Mouse (Mus musculus): ENCODE data around the gene Slc45a2. TPM values are rescaled to one million over a fixed set of nuclear protein-coding genes. Genes with fewer than 3 reads are reported as not detected.

Slc45a2 gene
- total RNA-seq, 2 experiments from 2014 or later, result not detected

DNA sequence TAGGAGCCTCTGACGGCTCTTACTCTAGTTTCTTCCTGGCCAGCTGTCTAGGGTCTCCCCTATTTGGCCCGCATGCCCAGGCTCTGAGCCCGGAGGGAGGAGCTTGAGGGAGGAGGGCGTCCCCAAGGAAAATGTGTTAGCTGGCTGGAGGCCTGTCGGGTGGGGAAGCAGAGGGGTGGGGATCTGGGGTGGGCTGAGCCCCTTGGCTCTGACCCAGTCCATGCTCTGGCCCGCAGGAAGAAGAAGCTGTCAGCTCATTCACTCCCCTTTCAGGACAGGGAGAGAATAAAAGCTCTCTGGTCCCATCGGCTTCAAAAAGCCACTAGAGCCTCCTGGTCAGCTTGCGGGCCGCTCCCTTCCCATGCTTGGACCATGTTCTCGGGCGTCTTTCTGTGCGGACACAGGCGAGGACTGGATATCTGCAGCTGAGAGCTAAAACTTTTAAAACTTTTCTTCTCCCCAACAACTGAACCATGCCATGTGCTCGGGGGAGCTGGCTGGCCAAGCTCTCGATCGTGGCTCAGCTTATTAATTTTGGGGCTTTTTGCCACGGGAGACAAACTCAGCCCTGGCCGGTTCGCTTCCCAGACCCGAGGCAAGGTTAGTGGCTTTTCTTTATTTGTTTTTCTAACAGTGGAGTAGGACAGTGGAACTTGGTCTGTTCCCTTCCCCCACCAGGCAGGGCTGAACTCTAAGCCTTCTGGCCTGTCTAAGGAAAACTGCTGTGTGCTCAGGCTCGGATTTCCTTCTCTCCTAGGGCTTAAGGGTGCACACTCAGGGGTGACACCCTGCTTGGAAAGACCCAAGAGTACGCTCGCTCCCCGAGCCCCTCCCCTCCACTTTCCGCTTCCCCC lies 64.3 kb downstream of the Slc45a2 start, which contains the start of gene Adamts12:
Gene Adamts12 (plus strand): TSS at position 233 of the 854 bp plus-strand sequence.
- no peak for DNase-seq (ENCODE audit: extremely low spot score in 1 of 2, low spot score in 1 of 2)

DNA sequence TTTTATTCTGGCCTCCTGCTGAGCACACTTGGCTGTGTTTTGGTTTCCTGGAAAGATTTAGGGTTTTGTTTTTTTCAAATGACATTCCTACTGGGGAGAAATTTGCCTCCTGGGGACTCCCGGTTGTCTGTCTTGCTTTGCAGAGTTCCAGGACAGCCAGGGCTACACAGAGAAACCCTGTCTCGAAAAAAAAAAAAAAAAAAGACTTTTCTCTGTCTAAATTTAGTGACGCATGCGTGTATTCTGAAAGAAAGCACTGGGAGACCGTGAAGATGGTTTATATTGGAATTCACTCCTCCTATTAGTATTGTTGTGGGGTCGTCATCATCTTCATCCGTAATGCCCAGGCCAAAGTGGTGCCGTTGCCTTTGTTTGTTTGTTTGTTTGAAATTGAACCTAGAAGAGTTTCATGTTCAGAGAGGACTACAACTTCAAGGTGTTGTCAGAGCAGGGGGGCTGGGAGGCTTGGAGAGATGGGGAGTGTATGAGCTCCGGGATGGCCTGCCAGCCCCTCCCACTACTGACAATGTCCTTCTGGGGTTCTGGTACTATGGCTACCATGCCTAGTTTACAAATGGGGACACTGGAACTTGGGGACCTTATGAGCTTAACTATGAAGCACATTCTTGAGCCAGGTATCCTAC lies 65.1 kb downstream of the Slc45a2 start:
- DNase-seq (ENCODE audit: extremely low spot score in 1 of 2, low spot score in 1 of 2), result no peak

DNA sequence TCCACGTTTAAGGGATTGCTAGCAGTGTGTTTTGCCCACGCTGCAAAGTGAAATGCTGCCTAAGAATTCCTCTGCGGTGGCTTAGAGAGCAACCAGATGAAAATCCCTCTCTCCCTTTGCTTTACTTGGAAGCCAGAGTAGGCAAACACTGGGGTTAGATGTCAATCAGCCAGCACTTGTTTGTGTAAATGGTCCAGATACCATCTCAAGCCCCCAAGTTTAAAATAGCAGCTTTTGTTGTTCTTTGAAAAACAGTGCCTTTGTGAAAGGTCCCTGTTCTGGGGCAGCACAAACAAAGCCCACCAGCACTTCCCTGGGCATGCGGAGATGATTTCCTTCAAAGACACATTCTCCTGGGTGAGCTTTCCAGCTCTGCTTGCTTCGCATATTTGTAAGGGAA lies 65.8 kb downstream of the Slc45a2 start:
- DNase-seq (ENCODE audit: extremely low spot score in 1 of 2, low spot score in 1 of 2), result no peak

DNA sequence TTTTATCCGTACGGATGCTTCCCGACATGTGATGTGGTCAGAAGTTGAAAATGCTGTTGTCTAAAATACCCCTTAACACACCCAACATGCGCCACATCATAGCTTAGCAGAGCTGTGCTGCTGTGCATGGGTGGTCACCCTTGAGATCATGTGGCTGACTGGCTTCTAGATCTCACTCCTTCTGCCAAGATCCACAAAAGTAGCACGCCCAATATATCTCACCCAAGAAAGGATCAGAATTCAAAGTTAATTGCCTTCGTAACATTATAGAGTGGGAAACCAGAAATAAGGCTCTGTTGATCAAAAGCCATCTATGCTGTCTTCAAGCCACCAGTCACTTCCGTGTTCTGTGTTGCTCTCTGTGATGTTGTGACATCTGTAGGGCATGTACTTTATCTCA lies 67.4 kb downstream of the Slc45a2 start:
- DNase-seq (ENCODE audit: extremely low spot score in 1 of 2, low spot score in 1 of 2), result no peak

DNA sequence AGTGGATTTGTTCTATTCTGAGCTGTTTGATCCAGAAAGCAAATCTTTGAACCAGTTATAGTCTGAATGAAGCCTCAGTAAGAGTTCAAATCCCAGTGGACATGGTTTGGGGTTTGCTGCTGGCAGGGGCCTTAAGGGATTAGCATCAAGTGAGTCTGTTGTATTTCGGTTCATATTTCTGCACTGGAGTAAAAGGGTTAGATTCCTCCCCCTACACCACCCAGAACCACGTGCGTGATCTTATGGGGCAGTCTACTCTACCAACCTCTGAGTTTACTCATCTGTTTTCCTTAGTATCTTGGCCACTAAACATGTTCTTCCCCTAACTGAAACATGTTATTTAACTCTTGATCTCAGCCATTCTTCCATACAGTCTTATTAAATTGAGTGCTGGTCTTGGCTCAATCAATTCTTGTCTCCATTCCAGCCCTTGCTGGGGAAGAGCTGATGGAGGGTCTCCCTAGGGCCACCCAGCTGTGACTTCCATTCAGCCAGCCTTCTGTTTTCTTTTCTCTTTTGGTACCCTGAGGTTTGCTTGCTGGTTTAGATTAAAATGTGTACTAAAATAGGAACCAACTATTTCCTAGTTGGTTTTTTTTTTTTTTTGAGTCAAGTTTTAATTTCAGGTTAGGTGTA lies 75.3 kb downstream of the Slc45a2 start:
- no peak for DNase-seq (ENCODE audit: extremely low spot score in 1 of 2, low spot score in 1 of 2)

Other genes with a start within 250 kb of the Slc45a2 start
- gene C1qtnf3, start 48.4 kb upstream of the Slc45a2 start, total RNA-seq (2021), result not detected
- 10 to 100 TPM; 10.5 to 11.6 TPM for gene Amacr, start 19.0 kb upstream of the Slc45a2 start, total RNA-seq (2021)
- gene Rxfp3, start 37.3 kb downstream of the Slc45a2 start, total RNA-seq (2021), result 1 to 10 TPM; 5.0 to 6.0 TPM
- gene Adamts12, start 64.1 kb downstream of the Slc45a2 start, total RNA-seq (2021), result under 1 TPM; 0.85 to 0.86 TPM

Data from layer of hippocampus, postnatal 25 days (tissue).